Mouse (Mus musculus) brain, embryonic 14.5 days (tissue): ENCODE results near the gene Stfa2l1.

Source experiments
- CTCF ChIP-seq: fragments of 200-500 bp; IDR thresholded peaks from 2 replicates; pipeline ENCODE4 v1.5.1; 2012; ENCODE audit warnings: inconsistent platforms, mild to moderate bottlenecking, moderate library complexity, borderline replicate concordance; ENCODE audit not compliant: insufficient read depth, insufficient read length; ENCODE audit errors: extremely low read depth
- POLR2A ChIP-seq: fragments of 200-500 bp; IDR thresholded peaks from 2 replicates; pipeline ENCODE4 v1.6.1; 2012; ENCODE audit warnings: mild to moderate bottlenecking, inconsistent platforms, borderline replicate concordance; ENCODE audit not compliant: poor library complexity, insufficient read depth, insufficient read length, severe bottlenecking; ENCODE audit errors: extremely low read depth

DNA sequence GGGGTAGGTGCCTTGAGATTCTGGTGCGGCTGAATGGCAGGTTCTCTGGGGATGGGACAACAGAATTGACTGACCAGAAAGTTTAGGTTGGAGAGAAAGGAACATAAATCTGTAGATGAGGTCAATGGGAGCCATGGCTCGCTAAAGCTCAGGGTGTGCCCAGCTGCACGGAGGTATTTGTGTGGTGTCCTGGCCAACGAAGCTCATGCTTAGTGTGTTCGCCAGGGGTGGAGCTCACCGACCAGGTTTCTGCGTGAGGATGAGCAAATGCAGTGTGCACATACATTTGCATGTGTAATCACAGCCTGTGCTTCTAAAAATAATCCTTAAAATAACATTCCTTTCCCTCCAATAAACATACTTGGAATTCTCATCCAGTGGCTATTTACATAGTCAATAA, 28.5 kb upstream of the Stfa2l1 start:
- no peak for TF ChIP-seq POLR2A
- TF ChIP-seq CTCF: no peak
